Mouse (Mus musculus) hindbrain, postnatal 0 days (tissue): Measurements from ENCODE around the gene Mfsd4b5. TPM values are rescaled to one million over a fixed set of nuclear protein-coding genes. Genes with fewer than 3 reads are reported as not detected.

Experiments
- ATAC-seq: fragments of 200-750 bp; cut with Nextera tagmentation; 2 replicates; pipeline ENCODE4 v1.8.0; 2017; ENCODE audit warnings: mild to moderate bottlenecking, moderate TSS enrichment, moderate library complexity
- DNase-seq: peaks from one replicate; pipeline ENCODE4 v3.0.0-alpha.2; 2015; ENCODE audit warnings: low spot score
- H3K27ac ChIP-seq: fragments of 300-500 bp; sonication (generic); 2 replicates; pipeline ENCODE4 v1.5.1; 2014; ENCODE audit warnings: mild to moderate bottlenecking
- H3K27me3 ChIP-seq: fragments of 300-500 bp; sonication (generic); 2 replicates; pipeline ENCODE4 v1.6.1; 2014; ENCODE audit warnings: low read length, mixed read lengths; ENCODE audit not compliant: insufficient read depth
- H3K36me3 ChIP-seq: fragments of 300-500 bp; sonication (generic); 2 replicates; pipeline ENCODE4 v1.6.1; 2014; ENCODE audit warnings: low read length, mixed read lengths; ENCODE audit not compliant: insufficient read depth
- H3K4me1 ChIP-seq: fragments of 300-500 bp; sonication (generic); 2 replicates; pipeline ENCODE4 v1.6.1; 2014; ENCODE audit warnings: antibody characterized with exemption, low read length, mixed read lengths; ENCODE audit not compliant: insufficient read depth
- H3K4me2 ChIP-seq: fragments of 300-500 bp; sonication (generic); 2 replicates; pipeline ENCODE4 v1.6.1; 2014; ENCODE audit warnings: low read depth, mild to moderate bottlenecking, low read length, moderate library complexity, mixed read lengths
- H3K4me3 ChIP-seq: fragments of 300-500 bp; sonication (generic); 2 replicates; pipeline ENCODE4 v1.5.1; 2014; ENCODE audit warnings: low read length
- H3K9ac ChIP-seq: fragments of 300-500 bp; sonication (generic); replicated peaks from 2 replicates; pipeline ENCODE4 v1.6.1; 2014; ENCODE audit warnings: mild to moderate bottlenecking, low read length, moderate library complexity, mixed read lengths
- H3K9me3 ChIP-seq: fragments of 300-500 bp; sonication (generic); 2 replicates; pipeline ENCODE4 v1.6.1; 2016; ENCODE audit warnings: low read length, mixed read lengths
- CTCF ChIP-seq: IDR thresholded peaks from 2 replicates; pipeline ENCODE4 v1.5.1; 2016; ENCODE audit warnings: antibody characterized with exemption, control low read depth, low read depth
- WGBS: fragments of 180-500 bp; shearing (Covaris S2); extraction: QIAGEN DNeasy Blood & Tissue Kit; methylation state at CpG from one replicate; pipeline ENCODE4 v1.1.7; 2014; 5-methylcytosine and 5-hydroxymethylcytosine counted together
- polyA plus RNA-seq: library from polyadenylated mRNA; unstranded; fragments of >200 nt; fragmentation: Nextera tagmentation; extraction: Ambion mirVana; gene quantifications from 2 replicates; pipeline ENCODE4 v1.2.1, GENCODE M21; 2015
- total RNA-seq: library from RNA; depleted of rRNA; stranded (reverse); fragments of >200 nt; gene quantifications from 2 replicates; pipeline ENCODE4 v1.2.3, GENCODE M21; 2014; rRNA removed

Gene Mfsd4b5
- total RNA-seq (0.11 TPM in 1 of 2 replicates, not detected in the other), polyA plus RNA-seq (0.11 and 0.18 TPM in 2 replicates)

- ATAC-seq (no peak), DNase-seq (no peak)
- WGBS: 89% methylated on average over 12 of the region's 12 CpGs
- no peak for TF ChIP-seq CTCF
- H3K9me3 ChIP-seq: no peaks in the 10 kb centered on the region
- no peaks in the 10 kb centered on the region for H3K36me3 ChIP-seq
- no peak within 1 kb of the TSS for H3K27ac ChIP-seq
- no peaks in the 10 kb centered on the region for H3K4me1 ChIP-seq
- no peaks in the 10 kb centered on the region for H3K27me3 ChIP-seq
- no peak within 1 kb of the TSS for H3K4me2 ChIP-seq
- H3K9ac ChIP-seq: no peak within 1 kb of the TSS
- no peak within 1 kb of the TSS for H3K4me3 ChIP-seq
Measured at GRCm38 (mm10) chr10:39986466-39986865, at the start of gene Mfsd4b5. Gene Mfsd4b5 (minus strand): TSS chr10:39986646.

GRCm38 (mm10) chr10:40034956-40035355 is 48.5 kb upstream of the Mfsd4b5 start:
- WGBS: 97% methylated on average over 6 of the region's 6 CpGs
- ATAC-seq: no peak
- no peaks in the 10 kb centered on the region for H3K4me1 ChIP-seq

GRCm38 (mm10) chr10:40032897-40033296 is 46.5 kb upstream of the Mfsd4b5 start:
- 78% methylated on average over 2 of the region's 2 CpGs for WGBS
- H3K4me1 ChIP-seq: no peaks in the 10 kb centered on the region
- no peak overlapping the region for H3K27ac ChIP-seq
- no peak for TF ChIP-seq CTCF
- H3K36me3 ChIP-seq: no peaks in the 10 kb centered on the region
- no peaks in the 10 kb centered on the region for H3K9me3 ChIP-seq
- DNase-seq (no peak), ATAC-seq (no peak)
- H3K9ac ChIP-seq: no peak overlapping the region
- H3K4me3 ChIP-seq: no peak overlapping the region
- H3K4me2 ChIP-seq: no peak overlapping the region
- H3K27me3 ChIP-seq: no peaks in the 10 kb centered on the region

More at GRCm38 (mm10) chr10:40034956-40035355, 48.5 kb upstream of the Mfsd4b5 start:
- TF ChIP-seq CTCF: no peak
- H3K9ac ChIP-seq: no peak overlapping the region
- no peak overlapping the region for H3K4me2 ChIP-seq
- H3K36me3 ChIP-seq: no peaks in the 10 kb centered on the region
- H3K4me3 ChIP-seq: no peak overlapping the region
- H3K9me3 ChIP-seq: no peaks in the 10 kb centered on the region
- H3K27me3 ChIP-seq: no peaks in the 10 kb centered on the region
- no peak overlapping the region for H3K27ac ChIP-seq
- no peak for DNase-seq

- H3K27me3 ChIP-seq: no peaks in the 10 kb centered on the region
- WGBS: 88% methylated on average over 6 of the region's 6 CpGs
- no peak overlapping the region for H3K4me3 ChIP-seq
- H3K4me1 ChIP-seq: no peaks in the 10 kb centered on the region
- no peak for TF ChIP-seq CTCF
- H3K36me3 ChIP-seq: no peaks in the 10 kb centered on the region
- no peak overlapping the region for H3K9ac ChIP-seq
- no peak for DNase-seq
- no peak overlapping the region for H3K27ac ChIP-seq
- H3K4me2 ChIP-seq: no peak overlapping the region
- ATAC-seq: no peak
- H3K9me3 ChIP-seq: no peaks in the 10 kb centered on the region
Measured at GRCm38 (mm10) chr10:40030716-40031115, 44.3 kb upstream of the Mfsd4b5 start.

- ATAC-seq (no peak), DNase-seq (no peak)
- no peak overlapping the region for H3K4me2 ChIP-seq
- TF ChIP-seq CTCF: no peak
- H3K36me3 ChIP-seq: no peaks in the 10 kb centered on the region
- H3K9me3 ChIP-seq: no peaks in the 10 kb centered on the region
- WGBS: 63% methylated on average over 2 of the region's 2 CpGs
- H3K4me3 ChIP-seq: no peak overlapping the region
- no peaks in the 10 kb centered on the region for H3K27me3 ChIP-seq
- no peaks in the 10 kb centered on the region for H3K4me1 ChIP-seq
- H3K9ac ChIP-seq: no peak overlapping the region
- no peak overlapping the region for H3K27ac ChIP-seq
Measured at GRCm38 (mm10) chr10:40029610-40030009, 43.2 kb upstream of the Mfsd4b5 start.

GRCm38 (mm10) chr10:40028091-40028490 is 41.6 kb upstream of the Mfsd4b5 start:
- no peaks in the 10 kb centered on the region for H3K4me1 ChIP-seq
- H3K4me2 ChIP-seq: no peak overlapping the region
- no peak overlapping the region for H3K4me3 ChIP-seq
- no peak overlapping the region for H3K9ac ChIP-seq
- no peaks in the 10 kb centered on the region for H3K36me3 ChIP-seq
- no peaks in the 10 kb centered on the region for H3K27me3 ChIP-seq
- no peaks in the 10 kb centered on the region for H3K9me3 ChIP-seq
- WGBS: 77% methylated on average over 8 of the region's 8 CpGs
- H3K27ac ChIP-seq: no peak overlapping the region
- TF ChIP-seq CTCF: no peak
- no peak for DNase-seq
- no peak for ATAC-seq

- no peaks in the 10 kb centered on the region for H3K36me3 ChIP-seq
- no peaks in the 10 kb centered on the region for H3K9me3 ChIP-seq
- H3K9ac ChIP-seq: no peak overlapping the region
- H3K4me3 ChIP-seq: no peak overlapping the region
- ATAC-seq: no peak
- H3K27ac ChIP-seq: no peak overlapping the region
- no peaks in the 10 kb centered on the region for H3K27me3 ChIP-seq
- 87% methylated on average over 5 of the region's 5 CpGs for WGBS
- no peak for DNase-seq
- H3K4me2 ChIP-seq: no peak overlapping the region
- no peak for TF ChIP-seq CTCF
- no peaks in the 10 kb centered on the region for H3K4me1 ChIP-seq
Measured at GRCm38 (mm10) chr10:40026546-40026945, 40.1 kb upstream of the Mfsd4b5 start.
